Mouse (Mus musculus) heart, postnatal 0 days (tissue): ENCODE results near the gene Pi4ka. TPM values are rescaled to one million over a fixed set of nuclear protein-coding genes. Genes with fewer than 3 reads are reported as not detected.

ENCODE experiments used
- ATAC-seq: fragments of 200-750 bp; cut with Nextera tagmentation; 2 replicates; pipeline ENCODE4 v1.8.0; 2017; ENCODE audit warnings: low read depth, moderate number of reproducible peaks, moderate library complexity; ENCODE audit not compliant: insufficient read depth
- DNase-seq: peaks from one replicate; pipeline ENCODE4 v3.0.0-alpha.2; 2016; ENCODE audit warnings: low spot score
- H3K27ac ChIP-seq: fragments of 300-500 bp; sonication (generic); 2 replicates; pipeline ENCODE4 v1.5.1; 2014; ENCODE audit warnings: low read depth, mild to moderate bottlenecking
- H3K27me3 ChIP-seq: fragments of 300-500 bp; sonication (generic); 2 replicates; pipeline ENCODE4 v1.6.1; 2014; ENCODE audit warnings: low read length, mixed read lengths; ENCODE audit not compliant: control insufficient read depth, insufficient read depth
- H3K36me3 ChIP-seq: fragments of 300-500 bp; sonication (generic); replicated peaks from 2 replicates; pipeline ENCODE4 v1.6.1; 2014; ENCODE audit warnings: low read length, mixed read lengths; ENCODE audit not compliant: control insufficient read depth, insufficient read depth
- H3K4me1 ChIP-seq: fragments of 300-500 bp; sonication (generic); 2 replicates; pipeline ENCODE4 v1.6.1; 2014; ENCODE audit warnings: antibody characterized with exemption; ENCODE audit not compliant: control insufficient read depth, insufficient read depth
- H3K4me2 ChIP-seq: fragments of 300-500 bp; sonication (generic); 2 replicates; pipeline ENCODE4 v1.6.1; 2014; ENCODE audit warnings: low read depth, mild to moderate bottlenecking, low read length, moderate library complexity
- H3K4me3 ChIP-seq: fragments of 300-500 bp; sonication (generic); 2 replicates; pipeline ENCODE4 v1.5.1; 2014; ENCODE audit warnings: low read depth, low read length
- H3K9ac ChIP-seq: fragments of 300-500 bp; sonication (generic); replicated peaks from 2 replicates; pipeline ENCODE4 v1.6.1; 2014; ENCODE audit warnings: low read depth, low read length, mixed read lengths
- H3K9me3 ChIP-seq: fragments of 300-500 bp; sonication (generic); replicated peaks from 2 replicates; pipeline ENCODE4 v1.6.1; 2016; ENCODE audit warnings: low read length; ENCODE audit not compliant: control insufficient read depth
- CTCF ChIP-seq: IDR thresholded peaks from 2 replicates; pipeline ENCODE4 v1.5.1; 2016; ENCODE audit warnings: antibody characterized with exemption, control low read depth, low read depth
- EP300 ChIP-seq: IDR thresholded peaks from 2 replicates; pipeline ENCODE4 v1.6.1; 2016; ENCODE audit warnings: antibody characterized with exemption, low read depth
- WGBS: fragments of 180-500 bp; shearing (Covaris S2); extraction: QIAGEN DNeasy Blood & Tissue Kit; methylation state at CpG from one replicate; pipeline ENCODE4 v1.1.7; 2014; 5-methylcytosine and 5-hydroxymethylcytosine counted together
- polyA plus RNA-seq: library from polyadenylated mRNA; unstranded; fragments of >200 nt; fragmentation: Nextera tagmentation; extraction: Ambion mirVana; gene quantifications from 2 replicates; pipeline ENCODE4 v1.2.1, GENCODE M21; 2015
- total RNA-seq: library from RNA; depleted of rRNA; stranded (reverse); fragments of >200 nt; gene quantifications from 2 replicates; pipeline ENCODE4 v1.2.3, GENCODE M21; 2014; ENCODE audit warnings: low replicate concordance

The Pi4ka gene
- total and polyA plus RNA-seq, 2 experiments from 2014 or later = 18.5 to 60.0 TPM

GRCm38 (mm10) chr16:17321481-17321880, 84.6 kb downstream of the Pi4ka start:
- 61% methylated on average over 5 of the region's 5 CpGs for WGBS
- Histone ChIP-seq H3K9me3 (no peaks in the 10 kb centered on the region), H3K9ac (no peak overlapping the region), H3K27me3 (no peaks in the 10 kb centered on the region), H3K27ac (no peak overlapping the region), H3K4me2 (no peak overlapping the region), H3K4me3 (no peak overlapping the region), H3K36me3 (peaks cover 60% of the 10 kb centered on the region), H3K4me1 (no peaks in the 10 kb centered on the region)
- no peak for DNase-seq
- TF ChIP-seq CTCF = no peak
- TF ChIP-seq EP300 = no peak
- no peak for ATAC-seq

GRCm38 (mm10) chr16:17316554-17316953, 89.6 kb downstream of the Pi4ka start:
- H3K27me3 ChIP-seq = no peaks in the 10 kb centered on the region
- H3K9me3 ChIP-seq = no peaks in the 10 kb centered on the region
- peaks cover 64% of the 10 kb centered on the region for H3K36me3 ChIP-seq
- no peak overlapping the region for H3K4me3 ChIP-seq
- no peak overlapping the region for H3K9ac ChIP-seq
- H3K4me2 ChIP-seq = no peak overlapping the region
- no peak overlapping the region for H3K27ac ChIP-seq
- WGBS = 91% methylated on average over 7 of the region's 7 CpGs
- no peak for ATAC-seq
- no peak for DNase-seq
- TF ChIP-seq EP300 = no peak
- TF ChIP-seq CTCF = no peak
- H3K4me1 ChIP-seq = no peaks in the 10 kb centered on the region

GRCm38 (mm10) chr16:17312531-17312930, 93.6 kb downstream of the Pi4ka start:
- H3K9ac ChIP-seq = no peak overlapping the region
- H3K27ac ChIP-seq = no peak overlapping the region
- no peaks in the 10 kb centered on the region for H3K4me1 ChIP-seq
- peaks cover 77% of the 10 kb centered on the region for H3K36me3 ChIP-seq
- no peak overlapping the region for H3K4me3 ChIP-seq
- TF ChIP-seq CTCF (no peak), EP300 (no peak)
- no peaks in the 10 kb centered on the region for H3K9me3 ChIP-seq
- WGBS = 92% methylated on average over 5 of the region's 5 CpGs
- no peak for DNase-seq
- H3K4me2 ChIP-seq = no peak overlapping the region
- H3K27me3 ChIP-seq = no peaks in the 10 kb centered on the region
- no peak for ATAC-seq

- peaks cover 70% of the 10 kb centered on the region for H3K36me3 ChIP-seq
Measured at GRCm38 (mm10) chr16:17309036-17309435, 97.1 kb downstream of the Pi4ka start.

GRCm38 (mm10) chr16:17307461-17307860, 98.7 kb downstream of the Pi4ka start:
- Histone ChIP-seq H3K4me1 (no peaks in the 10 kb centered on the region), H3K4me2 (no peak overlapping the region), H3K9ac (no peak overlapping the region), H3K27ac (no peak overlapping the region), H3K4me3 (no peak overlapping the region), H3K36me3 (peaks cover 74% of the 10 kb centered on the region), H3K9me3 (no peaks in the 10 kb centered on the region), H3K27me3 (no peaks in the 10 kb centered on the region)
- TF ChIP-seq EP300 (no peak), CTCF (no peak)
- ATAC-seq (no peak), DNase-seq (no peak)
- 89% methylated on average over 5 of the region's 5 CpGs for WGBS

More at GRCm38 (mm10) chr16:17309036-17309435, 97.1 kb downstream of the Pi4ka start:
- no peak overlapping the region for H3K9ac ChIP-seq
- H3K4me1 ChIP-seq = no peaks in the 10 kb centered on the region
- no peak overlapping the region for H3K4me2 ChIP-seq
- no peak overlapping the region for H3K27ac ChIP-seq
- ATAC-seq = no peak
- DNase-seq = no peak
- H3K9me3 ChIP-seq = no peaks in the 10 kb centered on the region
- TF ChIP-seq EP300 = no peak
- TF ChIP-seq CTCF = no peak
- WGBS = 92% methylated on average over 10 of the region's 10 CpGs
- H3K4me3 ChIP-seq = no peak overlapping the region
- no peaks in the 10 kb centered on the region for H3K27me3 ChIP-seq

GRCm38 (mm10) chr16:17303521-17304245, 102.4 kb downstream of the Pi4ka start:
- Histone ChIP-seq H3K4me3 (no peak overlapping the region), H3K4me2 (no peak overlapping the region), H3K36me3 (peaks cover 87% of the 10 kb centered on the region), H3K9ac (no peak overlapping the region), H3K27ac (no peak overlapping the region), H3K9me3 (no peaks in the 10 kb centered on the region), H3K27me3 (no peaks in the 10 kb centered on the region), H3K4me1 (no peaks in the 10 kb centered on the region)
- no peak for TF ChIP-seq EP300
- TF ChIP-seq CTCF = no peak
- whole genome bisulfite sequencing = 88% methylated on average over 5 of the region's 5 CpGs
- DNase-seq (no peak), ATAC-seq (no peak)
